Mouse (Mus musculus) frontal cortex, postnatal 36 days (tissue): ENCODE results near the gene Osbpl10.

Experiments used
- DNase-seq, 2 experiments: peaks; one replicate each; pipeline ENCODE4 v3.0.0; 2022; ENCODE audit warnings: low spot score in 2 of 2

The Osbpl10 gene

DNA sequence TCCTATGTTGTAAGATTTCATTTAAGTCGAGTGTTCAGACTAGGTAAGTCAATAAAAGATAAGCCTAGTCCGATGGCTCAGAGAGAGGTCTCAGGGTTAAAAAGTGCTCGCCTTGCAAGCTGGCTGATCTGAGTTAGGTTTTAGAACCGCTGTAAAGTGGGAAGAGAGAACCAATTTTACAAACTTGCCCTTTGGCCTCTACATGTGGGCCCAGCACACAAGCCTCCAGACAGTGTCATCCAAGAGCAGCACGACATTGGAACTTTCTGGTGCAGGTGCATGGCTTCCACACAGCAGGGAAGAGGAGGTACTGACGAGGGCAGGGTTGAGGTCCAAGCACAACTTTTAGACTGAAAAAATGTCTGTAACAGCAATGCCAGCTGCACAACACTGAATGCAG, 296.4 kb downstream of the Osbpl10 start:
- no peak for DNase-seq

DNA sequence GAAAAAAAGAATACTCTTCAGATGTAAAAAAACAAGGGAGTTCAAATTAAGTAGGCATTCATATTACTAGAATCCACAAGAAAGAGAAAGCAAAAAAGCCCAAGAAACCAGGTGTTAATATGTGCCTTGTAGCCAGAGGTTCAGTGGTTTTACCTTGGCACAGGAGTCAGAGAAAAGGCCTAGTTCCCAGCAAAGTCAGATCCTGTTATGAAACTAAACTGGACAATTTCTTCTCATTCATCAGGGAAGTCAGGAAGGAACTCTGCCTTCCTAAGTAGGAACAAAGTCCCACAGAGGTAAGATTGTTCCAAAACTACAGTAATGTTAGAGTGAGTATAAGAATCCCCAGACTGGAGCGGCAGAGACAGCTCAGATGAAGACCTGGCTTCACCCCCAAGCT, 300.3 kb downstream of the Osbpl10 start:
- no peak for DNase-seq
